Mouse (Mus musculus): ENCODE measurements around the gene Selenok.

GRCm38 (mm10) chr14:29937466-29937865 lies 30.6 kb upstream of the Selenok start:
- TF ChIP-seq CTCF (conservative IDR thresholded peaks at IDR 0.05; ENCODE audit: insufficient read depth, insufficient read length, low read depth, low read length) (no peak), POLR2A (IDR thresholded peaks at IDR 0.05; ENCODE audit: low read depth, low read length) (no peak)
